12 mouse cellular contexts compared by ENCODE assay signal in genomic region chr5:74738312-74738711, GRCm38 (mm10). TPM values are rescaled to one million over a fixed set of nuclear protein-coding genes. Genes with fewer than 3 reads are reported as not detected.
A peak's percentile ranks its signal among the peaks of the same experiment; 100 is the strongest.
DNase-seq lines count a peak whose midpoint lies in the region; ATAC-seq and TF ChIP-seq lines count a peak whose summit lies in the region.
"Had no signal": no experiment of that assay in that cellular context is flagged by ENCODE, and none has a peak within 500 bp of the region (broad histone marks: within the 10 kb centered on the region; RNA-seq: fewer than 3 reads in every experiment).

No protein-coding gene starts in this region.

- H3K9me3 ChIP-seq in liver, postnatal 0 days (ENCODE audit: low read length), result no peaks in the 10 kb centered on the region
- no peaks in the 10 kb centered on the region for H3K9me3 ChIP-seq in liver, embryonic 12.5 days (replicated peaks)
- no peaks in the 10 kb centered on the region for H3K9me3 ChIP-seq in intestine, embryonic 16.5 days (ENCODE audit: control insufficient read depth, low read length)

- DNase-seq in liver, postnatal 0 days, result peak; percentile 19
- peak; percentile 27 for DNase-seq in lung, adult 2 months
- peak; percentile 36 for DNase-seq in urinary bladder, postnatal 25 days (ENCODE audit: low spot score)
- DNase-seq in gastrocnemius, adult 2 months, result no peak
- DNase-seq in left cerebral cortex, postnatal 4 days, result no peak
- DNase-seq: cerebellum, adult 18-20 months; gastrocnemius, postnatal 36 days; retina, postnatal 1 day had no signal

- TF ChIP-seq CTCF in liver, postnatal 0 days (IDR thresholded peaks at IDR 0.05; ENCODE audit: low read depth), result peak; percentile 11; the same call in 1 of the 2 replicates
- no peak for TF ChIP-seq CTCF in lung, adult 2 months (IDR thresholded peaks at IDR 0.05; ENCODE audit: insufficient read depth, low read length)
- no peak for TF ChIP-seq CTCF in gastrocnemius, adult 2 months (IDR thresholded peaks at IDR 0.05)

- H3K4me2 ChIP-seq in liver, postnatal 0 days (ENCODE audit: low read depth, low read length), result no peak overlapping the region
- H3K4me2 ChIP-seq in liver, embryonic 12.5 days, result no peak overlapping the region
- no peak overlapping the region for H3K4me2 ChIP-seq in intestine, embryonic 16.5 days (ENCODE audit: low read depth, low read length)

- H3K9ac ChIP-seq in liver, postnatal 0 days (replicated peaks), result no peak overlapping the region
- H3K9ac ChIP-seq in liver, embryonic 12.5 days, result no peak overlapping the region
- H3K9ac ChIP-seq in intestine, embryonic 16.5 days (ENCODE audit: low read depth, low read length), result no peak overlapping the region

- WGBS in liver, postnatal 0 days (ENCODE audit: insufficient replicate concordance), result 58% methylated on average over 3 of the region's 3 CpGs
- 48% methylated on average over 3 of the region's 3 CpGs for WGBS in liver, embryonic 12.5 days (ENCODE audit: insufficient replicate concordance)
- 55% methylated on average over 3 of the region's 3 CpGs for WGBS in intestine, embryonic 16.5 days
- 57% methylated on average over 3 of the region's 3 CpGs for WGBS in lung, adult 2 months

- no peak overlapping the region for H3K4me3 ChIP-seq in liver, postnatal 0 days (ENCODE audit: low read depth, low read length)
- no peak overlapping the region for H3K4me3 ChIP-seq in liver, embryonic 12.5 days
- H3K4me3 ChIP-seq in intestine, embryonic 16.5 days (ENCODE audit: low read length), result no peak overlapping the region
- H3K4me3 ChIP-seq in lung, adult 2 months (replicated peaks; ENCODE audit: extremely low read depth, low read depth, low read length), result no peak overlapping the region
- H3K4me3 ChIP-seq in gastrocnemius, adult 2 months, result no peak overlapping the region
- H3K4me3 ChIP-seq: megakaryocyte, embryonic 14.5 days had no signal

- peak; percentile 38; the same call in 1 of the 2 replicates for ATAC-seq in liver, postnatal 0 days
- no peak for ATAC-seq in liver, embryonic 12.5 days
- peak; percentile 99 for ATAC-seq in intestine, embryonic 16.5 days
- no peak for ATAC-seq in frontal cortex, adult (ENCODE audit: low TSS enrichment)

- H3K27ac ChIP-seq in liver, postnatal 0 days (ENCODE audit: low read depth), result no peak overlapping the region
- no peak overlapping the region for H3K27ac ChIP-seq in liver, embryonic 12.5 days
- H3K27ac ChIP-seq in intestine, embryonic 16.5 days (ENCODE audit: low read length), result no peak overlapping the region
- H3K27ac ChIP-seq in gastrocnemius, adult 2 months, result no peak overlapping the region

- TF ChIP-seq EP300 in liver, postnatal 0 days (IDR thresholded peaks at IDR 0.05; ENCODE audit: low read depth), result no peak

- intact Hi-C loops in gastrocnemius, adult 2 months (cut with DNase I), result no loop called here
- intact Hi-C loops in left cerebral cortex, postnatal 4 days (cut with DNase I), result no loop called here

- TF ChIP-seq POLR2A in lung, adult 2 months (IDR thresholded peaks at IDR 0.05; ENCODE audit: borderline replicate concordance, extremely low read depth, low read depth, low read length), result no peak

- no peaks in the 10 kb centered on the region for H3K4me1 ChIP-seq in liver, postnatal 0 days (ENCODE audit: insufficient read depth)
- no peaks in the 10 kb centered on the region for H3K4me1 ChIP-seq in liver, embryonic 12.5 days
- peaks cover 9% of the 10 kb centered on the region; the same call in 1 of the 2 replicates for H3K4me1 ChIP-seq in intestine, embryonic 16.5 days (ENCODE audit: control insufficient read depth, insufficient read depth, low read length)
- no peaks in the 10 kb centered on the region for H3K4me1 ChIP-seq in lung, adult 2 months (ENCODE audit: control insufficient read depth, insufficient read depth, low read length)
- H3K4me1 ChIP-seq: megakaryocyte, embryonic 14.5 days had no signal

- H3K36me3 ChIP-seq in liver, postnatal 0 days (replicated peaks; ENCODE audit: insufficient read depth, low read length), result no peaks in the 10 kb centered on the region
- H3K36me3 ChIP-seq in liver, embryonic 12.5 days, result no peaks in the 10 kb centered on the region
- no peaks in the 10 kb centered on the region for H3K36me3 ChIP-seq in intestine, embryonic 16.5 days (ENCODE audit: control insufficient read depth, insufficient read depth, low read length)

- no peaks in the 10 kb centered on the region for H3K27me3 ChIP-seq in liver, postnatal 0 days (ENCODE audit: insufficient read depth, low read length)
- no peaks in the 10 kb centered on the region for H3K27me3 ChIP-seq in liver, embryonic 12.5 days (replicated peaks)
- H3K27me3 ChIP-seq in intestine, embryonic 16.5 days (replicated peaks; ENCODE audit: control insufficient read depth, insufficient read depth, low read length), result no peaks in the 10 kb centered on the region

RNA-seq across cellular contexts. Expression of gene Lnx1, which starts 35.6 kb away (rescaled TPM):
- polyA plus RNA-seq in liver, postnatal 0 days (2015; fragmentation: Nextera tagmentation; extraction: Ambion mirVana), result 0.06 TPM in 1 of 2 replicates, not detected in the other
- 0.12 and 0.17 TPM in 2 replicates for polyA plus RNA-seq in liver, embryonic 12.5 days (2016; fragmentation: Nextera tagmentation; extraction: Ambion mirVana)
- 5.9 and 6.1 TPM in 2 replicates for polyA plus RNA-seq in intestine, embryonic 16.5 days (2015; fragmentation: Nextera tagmentation; extraction: Ambion mirVana)
- polyA plus RNA-seq in lung, adult 2 months (2012; rRNA removed), result 3.4 and 4.0 TPM in 2 replicates
- 1 to 10 TPM; 3.4 to 4.9 TPM for total RNA-seq in gastrocnemius, adult 2 months (2021)
- 10 to 100 TPM; 13.8 to 17.2 TPM for total RNA-seq in left cerebral cortex, postnatal 4 days (2021)

Comparison
In these comparisons a context has a peak if more than half of its experiments do, and no peak if none do; other contexts are left out.
1. ATAC-seq: peak in liver, postnatal 0 days (single experiment) and intestine, embryonic 16.5 days (single experiment); none in liver, embryonic 12.5 days (single experiment) and frontal cortex, adult (single experiment).
2. DNase-seq: peak in liver, postnatal 0 days (single experiment), lung, adult 2 months (single experiment) and urinary bladder, postnatal 25 days (single experiment); none in gastrocnemius, adult 2 months (single experiment) and left cerebral cortex, postnatal 4 days (single experiment).